Mouse (Mus musculus) myocyte (in vitro differentiated cells): ENCODE data around the gene Slc35b2. TPM values are rescaled to one million over a fixed set of nuclear protein-coding genes. Genes with fewer than 3 reads are reported as not detected.

Experiments used
- H3K27me3 ChIP-seq: one replicate; pipeline ENCODE4 v1.6.1; 2011; ENCODE audit not compliant: control insufficient read depth, insufficient read depth, insufficient read length
- H3K36me3 ChIP-seq: one replicate; pipeline ENCODE4 v1.6.1; 2011; ENCODE audit not compliant: control insufficient read depth, insufficient read depth
- H3K4me2 ChIP-seq: one replicate; pipeline ENCODE4 v1.6.1; 2011; ENCODE audit warnings: low read depth, control low read depth
- H3K4me3 ChIP-seq: one replicate; pipeline ENCODE4 v1.5.1; 2011; ENCODE audit warnings: mild to moderate bottlenecking, control low read depth, moderate library complexity
- H3K79me2 ChIP-seq: one replicate; pipeline ENCODE4 v1.6.1; 2011; ENCODE audit not compliant: control insufficient read depth, insufficient read depth
- H3ac ChIP-seq: one replicate; pipeline ENCODE4 v1.6.1; 2011; ENCODE audit not compliant: control insufficient read depth, insufficient read length
- CEBPB ChIP-seq: IDR thresholded peaks from 2 replicates; pipeline ENCODE4 v1.6.1; 2011; ENCODE audit warnings: mild to moderate bottlenecking, moderate library complexity; ENCODE audit not compliant: poor library complexity, insufficient read depth, severe bottlenecking
- E2F4 ChIP-seq: IDR thresholded peaks from one replicate; pipeline ENCODE4 v1.6.1; 2011; ENCODE audit warnings: mild to moderate bottlenecking, control low read depth, moderate library complexity; ENCODE audit not compliant: insufficient read depth
- MAX ChIP-seq: IDR thresholded peaks from one replicate; pipeline ENCODE4 v1.6.1; 2011; ENCODE audit warnings: low read depth, mild to moderate bottlenecking, control low read depth
- MYOD1 ChIP-seq, 3 experiments: IDR thresholded peaks; one replicate each; pipeline ENCODE4 v1.6.1; 2011; ENCODE audit warnings: control low read depth in 2 of 3, low read depth in 2 of 3, mild to moderate bottlenecking in 2 of 3, moderate library complexity in 1 of 3; ENCODE audit not compliant: insufficient read length in 2 of 3, control insufficient read depth in 1 of 3
- MYOG ChIP-seq, 3 experiments: IDR thresholded peaks; one replicate each; pipeline ENCODE4 v1.6.1; 2011; ENCODE audit warnings: control low read depth in 2 of 3, low read depth in 2 of 3, mild to moderate bottlenecking in 2 of 3; ENCODE audit not compliant: insufficient read length in 2 of 3, control insufficient read depth in 1 of 3, insufficient read depth in 1 of 3
- POLR2A ChIP-seq: IDR thresholded peaks from one replicate; pipeline ENCODE4 v1.6.1; 2011; ENCODE audit warnings: low read depth, mild to moderate bottlenecking, control low read depth, moderate library complexity; ENCODE audit not compliant: insufficient read length
- POLR2AphosphoS2 ChIP-seq: IDR thresholded peaks from one replicate; pipeline ENCODE4 v1.6.1; 2011; ENCODE audit warnings: low read depth, control low read depth; ENCODE audit not compliant: insufficient read length
- REST ChIP-seq: IDR thresholded peaks from one replicate; pipeline ENCODE4 v1.6.1; 2011; ENCODE audit warnings: mild to moderate bottlenecking, control low read depth, moderate library complexity; ENCODE audit not compliant: insufficient read depth, insufficient read length
- SRF ChIP-seq: IDR thresholded peaks from one replicate; pipeline ENCODE4 v1.6.1; 2011; ENCODE audit warnings: low read depth; ENCODE audit not compliant: control insufficient read depth, insufficient read length
- TCF12 ChIP-seq: IDR thresholded peaks from one replicate; pipeline ENCODE4 v1.6.1; 2011; ENCODE audit warnings: mild to moderate bottlenecking, control low read depth; ENCODE audit not compliant: poor library complexity, insufficient read depth, severe bottlenecking
- TCF3 ChIP-seq: IDR thresholded peaks from one replicate; pipeline ENCODE4 v1.6.1; 2011; ENCODE audit warnings: low read depth, control low read depth; ENCODE audit not compliant: insufficient read length
- USF1 ChIP-seq: IDR thresholded peaks from one replicate; pipeline ENCODE4 v1.6.1; 2011; ENCODE audit warnings: low read depth, mild to moderate bottlenecking, control low read depth, moderate library complexity
- polyA plus RNA-seq: library from polyadenylated mRNA; unstranded; fragments of >200 nt; fragmentation: generic; extraction: Trizol; gene quantifications from one replicate; pipeline ENCODE4 v1.2.1, GENCODE M21; 2012; ENCODE audit warnings: missing spikeins

The Slc35b2 gene
- polyA plus RNA-seq, 1 experiment: 80.1 TPM

DNA sequence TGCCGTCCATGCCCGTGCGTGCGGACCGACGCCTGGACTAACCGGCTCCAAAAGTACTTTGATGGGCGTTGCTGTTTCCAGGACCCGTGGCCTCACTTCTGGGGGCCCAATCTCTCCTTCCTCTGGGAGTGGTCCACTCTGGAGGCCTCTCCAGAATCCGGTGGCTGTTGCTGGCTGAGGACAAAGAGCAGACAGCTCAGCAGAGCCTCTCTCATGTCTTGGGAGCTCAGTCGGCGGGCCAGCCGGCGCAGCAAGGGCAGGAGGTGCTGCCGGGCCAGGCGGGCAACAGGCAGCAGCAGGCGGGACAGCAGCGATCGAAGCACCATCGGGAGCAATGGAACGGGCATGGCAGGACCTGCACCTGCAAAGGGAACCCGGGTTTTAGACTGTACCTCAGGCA lies 37.7 kb downstream of the Slc35b2 start:
- peak overlapping the region; percentile 70 for H3K4me2 ChIP-seq
- peak overlapping the region; percentile 80 for H3K4me3 ChIP-seq
- peaks cover 9% of the 10 kb centered on the region for H3K79me2 ChIP-seq
- peak overlapping the region; percentile 28 for H3ac ChIP-seq
- TF ChIP-seq TCF3 (no peak), USF1 (no peak), SRF (no peak), REST (no peak), POLR2AphosphoS2 (peak; percentile 28), CEBPB (no peak), TCF12 (no peak), MYOD1 (IDR thresholded peaks at IDR 0.05; ENCODE audit: control insufficient read depth in 1 of 3, insufficient read length in 2 of 3, low read depth in 2 of 3) (no peak), POLR2A (peak; percentile 70), MAX (no peak), E2F4 (no peak), MYOG (IDR thresholded peaks at IDR 0.05; ENCODE audit: control insufficient read depth in 1 of 3, insufficient read depth in 1 of 3, insufficient read length in 2 of 3, low read depth in 2 of 3) (peak in 1 of 3 experiments; percentile 14)
- H3K27me3 ChIP-seq: no peaks in the 10 kb centered on the region
- no peaks in the 10 kb centered on the region for H3K36me3 ChIP-seq

DNA sequence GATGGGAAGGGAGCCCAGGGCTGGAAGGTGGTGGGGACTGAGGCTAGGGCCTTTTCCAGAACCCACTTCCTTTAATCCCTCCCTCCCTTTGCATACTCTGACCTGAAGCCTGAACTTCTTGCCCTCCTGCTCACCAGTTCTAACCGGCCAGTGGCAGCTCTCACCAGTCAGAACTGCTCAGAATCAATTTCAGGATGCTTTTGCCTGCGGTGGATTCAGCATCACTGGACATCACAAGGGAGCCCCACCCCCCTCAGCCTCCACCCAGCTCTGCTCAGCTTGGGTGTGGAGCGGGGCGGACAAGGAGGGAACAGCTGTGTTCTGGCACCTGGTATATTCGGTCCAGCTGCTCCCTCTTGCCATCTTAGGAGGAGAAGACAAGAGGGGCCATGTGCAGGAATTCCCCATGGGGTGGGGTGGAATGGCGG lies 38.2 kb downstream of the Slc35b2 start, which contains the start of gene Mymx:
TSS of gene Mymx (minus strand) at position 226 of the 428 bp plus-strand sequence.
- peaks cover 9% of the 10 kb centered on the region for H3K79me2 ChIP-seq
- TF ChIP-seq TCF3: peak; percentile 96
- TF ChIP-seq MAX: no peak
- TF ChIP-seq POLR2AphosphoS2: peak; percentile 42
- TF ChIP-seq TCF12: peak; percentile 99
- TF ChIP-seq MYOD1 (IDR thresholded peaks at IDR 0.05; ENCODE audit: control insufficient read depth in 1 of 3, insufficient read length in 2 of 3, low read depth in 2 of 3): peak; percentile 88 to 99 (median 99)
- peak; percentile 97 to 100 (median 97) for TF ChIP-seq MYOG (IDR thresholded peaks at IDR 0.05; ENCODE audit: control insufficient read depth in 1 of 3, insufficient read depth in 1 of 3, insufficient read length in 2 of 3, low read depth in 2 of 3)
- peak within 1 kb of the TSS; percentile 70 for H3K4me2 ChIP-seq
- no peaks in the 10 kb centered on the region for H3K27me3 ChIP-seq
- H3K4me3 ChIP-seq: peak within 1 kb of the TSS; percentile 80
- peak within 1 kb of the TSS; percentile 28 for H3ac ChIP-seq
- no peaks in the 10 kb centered on the region for H3K36me3 ChIP-seq

GRCm38 (mm10) chr17:45602984-45603383 lies 39.3 kb downstream of the Slc35b2 start:
- Histone ChIP-seq H3K4me3 (no peak overlapping the region), H3ac (no peak overlapping the region), H3K36me3 (no peaks in the 10 kb centered on the region), H3K4me2 (no peak overlapping the region), H3K79me2 (peaks cover 9% of the 10 kb centered on the region), H3K27me3 (no peaks in the 10 kb centered on the region)
- TF ChIP-seq E2F4 (no peak), MYOD1 (IDR thresholded peaks at IDR 0.05; ENCODE audit: control insufficient read depth in 1 of 3, insufficient read length in 2 of 3, low read depth in 2 of 3) (peak in 1 of 3 experiments; percentile 31), MAX (no peak)

DNA sequence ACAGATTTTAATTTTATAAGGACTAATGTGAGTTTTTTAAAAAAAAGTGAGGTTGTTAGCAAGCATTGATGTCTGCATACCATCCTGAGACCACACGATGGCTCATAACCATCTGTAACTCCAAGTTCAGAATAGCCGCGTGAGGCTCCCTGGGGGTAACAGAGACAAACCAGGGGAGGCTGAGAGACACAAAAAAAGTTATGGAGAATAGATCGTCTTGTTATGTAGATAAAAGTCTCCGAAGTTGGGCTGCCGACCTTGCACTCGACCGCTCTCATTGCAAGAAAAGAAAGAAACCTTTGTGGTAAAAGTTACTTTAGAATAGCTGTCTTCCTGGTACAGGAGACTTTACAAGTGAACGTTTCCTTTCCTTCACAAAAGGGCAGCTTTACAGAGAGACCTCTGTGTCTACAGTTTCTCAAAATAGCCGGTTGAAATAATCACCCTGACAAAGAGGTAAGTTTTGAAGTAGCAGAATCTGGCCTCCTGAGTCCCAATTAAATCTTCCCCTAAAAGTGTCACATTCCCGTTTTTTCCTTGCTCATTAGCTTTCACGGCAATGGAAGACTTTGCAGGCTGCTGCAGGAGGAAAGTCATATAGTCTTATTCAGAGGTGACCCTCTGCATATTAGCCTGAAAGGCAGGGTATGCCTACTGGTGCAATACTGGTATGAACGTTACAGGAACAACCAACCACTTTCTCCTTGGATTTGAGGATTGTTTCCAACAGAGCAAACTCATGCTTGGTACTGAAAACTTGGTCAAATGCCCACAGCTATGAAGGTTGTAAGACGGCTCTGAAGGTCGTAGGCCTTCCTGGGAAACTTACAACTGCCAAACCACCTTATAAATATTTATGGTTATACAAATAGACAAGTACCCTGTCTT lies 43.6 kb downstream of the Slc35b2 start:
- H3K79me2 ChIP-seq: no peaks in the 10 kb centered on the region
- no peaks in the 10 kb centered on the region for H3K27me3 ChIP-seq
- no peaks in the 10 kb centered on the region for H3K36me3 ChIP-seq
- TF ChIP-seq TCF3 (no peak), POLR2AphosphoS2 (no peak), REST (no peak), CEBPB (no peak), USF1 (no peak), MYOG (IDR thresholded peaks at IDR 0.05; ENCODE audit: control insufficient read depth in 1 of 3, insufficient read depth in 1 of 3, insufficient read length in 2 of 3, low read depth in 2 of 3) (no peak), MAX (no peak)
- no peak overlapping the region for H3ac ChIP-seq
- H3K4me3 ChIP-seq: no peak overlapping the region
- H3K4me2 ChIP-seq: no peak overlapping the region

GRCm38 (mm10) chr17:45608396-45608795 lies 44.7 kb downstream of the Slc35b2 start:
- Histone ChIP-seq H3K36me3 (no peaks in the 10 kb centered on the region), H3K27me3 (no peaks in the 10 kb centered on the region), H3K79me2 (no peaks in the 10 kb centered on the region), H3ac (no peak overlapping the region), H3K4me2 (no peak overlapping the region), H3K4me3 (no peak overlapping the region)
- TF ChIP-seq MYOG (IDR thresholded peaks at IDR 0.05; ENCODE audit: control insufficient read depth in 1 of 3, insufficient read depth in 1 of 3, insufficient read length in 2 of 3, low read depth in 2 of 3) (no peak), CEBPB (peak; percentile 27; the same call in 1 of the 2 replicates), SRF (no peak), MYOD1 (IDR thresholded peaks at IDR 0.05; ENCODE audit: control insufficient read depth in 1 of 3, insufficient read length in 2 of 3, low read depth in 2 of 3) (no peak), REST (no peak)
